Mouse (Mus musculus) gastrocnemius, postnatal 25 days (tissue): Measurements from ENCODE around the gene Olfr599. TPM values are rescaled to one million over a fixed set of nuclear protein-coding genes. Genes with fewer than 3 reads are reported as not detected.
"Not testable (repeated sequence)": the region's sequence is repeated elsewhere in the genome, so short reads cannot be mapped to it uniquely, and the experiment has no call there.

Experiments
- DNase-seq: peaks from one replicate; pipeline ENCODE4 v3.0.0; 2022
- long read RNA-seq, 2 experiments: library from polyadenylated mRNA; stranded (forward); transcript quantifications; one replicate each; pipeline ENCODE4 v2.0.0; 2021
- total RNA-seq, 2 experiments: library from RNA; stranded (reverse); gene quantifications; 1 replicate in 1 of 2; 2 replicates in 1 of 2; pipeline ENCODE4 v1.2.3; 2021

Gene Olfr599
- not detected for total RNA-seq
- long read RNA-seq, experiment 1: 0 reads
- long read RNA-seq, experiment 2: 0 reads

DNA sequence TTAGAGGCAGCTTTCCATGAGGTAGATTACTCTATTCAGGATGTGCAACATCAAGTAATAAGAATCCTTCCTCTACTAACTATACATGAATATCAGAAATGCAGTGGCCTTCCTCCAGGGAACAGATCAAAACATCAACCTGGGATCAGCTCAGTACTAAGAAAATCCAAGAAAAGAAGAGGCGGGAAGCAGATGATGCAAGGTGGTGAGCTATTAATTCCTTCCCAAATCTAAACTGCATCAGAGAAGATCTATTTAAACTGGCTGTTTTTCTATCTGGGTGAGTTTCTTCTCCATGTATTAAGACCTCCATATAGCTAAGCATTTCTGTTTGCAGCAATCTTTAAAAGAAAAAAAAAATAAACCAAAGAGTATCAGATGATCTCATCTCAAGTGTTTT is at the start of gene Olfr599:
Gene Olfr599, plus strand, starts transcription at position 301 of the 400 bp plus-strand sequence.
- DNase-seq: no peak

DNA sequence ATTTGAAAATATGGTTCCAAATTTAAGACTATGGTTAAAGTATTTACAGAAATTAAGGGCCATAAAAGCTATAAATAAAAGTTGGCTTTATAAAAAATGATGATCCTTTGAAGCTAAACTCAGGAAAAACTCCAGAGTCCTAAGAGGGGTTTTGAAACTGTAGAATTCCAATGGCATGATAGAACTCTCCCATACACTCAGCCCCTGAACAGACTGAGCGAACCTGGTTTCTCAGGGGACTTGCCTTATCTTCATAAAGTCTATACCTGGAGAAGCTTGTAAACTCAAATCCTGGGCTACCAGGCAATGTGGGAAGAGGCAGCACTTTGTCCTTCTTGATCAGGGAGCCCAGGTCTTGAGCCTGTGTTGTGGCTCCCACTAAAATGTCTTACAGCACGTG is 30.4 kb upstream of the Olfr599 start, which contains the start of gene Olfr596:
Gene Olfr596, plus strand, starts transcription at position 301 of the 400 bp plus-strand sequence.
- DNase-seq: not testable (repeated sequence)

DNA sequence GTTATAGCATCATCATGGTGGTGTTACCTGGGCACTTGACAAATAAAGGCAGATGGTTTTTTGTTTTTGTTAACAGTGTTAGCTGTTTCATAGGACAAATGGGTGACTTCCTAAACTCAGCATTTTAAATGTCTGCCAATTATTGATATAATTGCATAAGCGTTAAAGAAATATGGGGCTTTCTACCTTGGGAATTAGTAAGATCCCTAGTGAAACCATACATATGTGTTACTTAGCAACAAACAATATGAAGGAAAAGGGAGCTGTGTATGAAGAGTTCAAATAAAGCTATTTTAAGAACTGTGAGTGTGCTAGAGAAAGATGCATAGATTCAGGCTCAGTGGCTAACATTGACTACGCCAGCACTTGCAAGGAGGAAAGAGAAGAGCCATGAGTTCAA is 19.7 kb upstream of the Olfr599 start, which contains the start of gene Olfr597:
Gene Olfr597, plus strand, starts transcription at position 301 of the 400 bp plus-strand sequence.
- DNase-seq: not testable (repeated sequence)

DNA sequence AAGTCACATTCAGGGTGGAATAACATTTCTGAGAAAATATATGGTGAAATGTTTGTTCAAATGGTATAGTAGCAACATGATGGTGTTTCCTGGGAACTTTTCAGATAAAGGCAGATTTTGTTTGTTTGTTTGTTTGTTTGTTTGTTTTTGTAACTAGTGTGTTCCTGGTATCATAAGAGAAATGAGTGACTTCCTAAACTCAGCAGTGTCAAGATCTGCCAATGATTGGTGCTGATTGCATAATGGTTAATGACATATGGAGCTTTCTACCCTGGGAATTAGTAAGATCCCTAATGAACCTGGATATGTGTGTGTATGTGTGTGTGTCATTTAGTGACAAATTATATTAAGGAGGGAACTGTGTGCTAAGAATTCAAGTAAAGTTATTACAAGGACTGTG is 12.4 kb upstream of the Olfr599 start, which contains the start of gene Olfr598:
Gene Olfr598, plus strand, starts transcription at position 301 of the 400 bp plus-strand sequence.
- DNase-seq: no peak

DNA sequence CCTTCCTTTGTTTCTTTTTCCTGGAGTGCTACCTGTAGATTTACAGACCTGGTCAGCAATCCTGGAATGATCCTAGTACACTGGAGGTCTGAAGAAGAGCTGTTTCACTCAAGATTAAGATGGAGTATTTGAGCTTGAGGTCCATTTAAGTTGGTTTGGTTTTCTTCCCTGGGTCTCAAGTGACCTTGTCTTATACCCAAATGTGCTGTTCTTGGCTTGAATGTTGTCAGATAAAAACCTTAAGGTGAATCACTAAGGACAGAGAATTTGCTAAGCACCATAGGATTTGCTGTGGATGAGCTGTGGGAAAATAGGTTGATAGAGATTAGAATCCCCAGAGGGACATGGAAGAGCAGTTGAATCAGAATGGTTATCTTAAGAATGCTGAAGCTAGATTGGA is 13.9 kb downstream of the Olfr599 start, which contains the start of gene Olfr600:
Gene Olfr600, minus strand, starts transcription at position 101 of the 400 bp plus-strand sequence.
- no peak for DNase-seq

DNA sequence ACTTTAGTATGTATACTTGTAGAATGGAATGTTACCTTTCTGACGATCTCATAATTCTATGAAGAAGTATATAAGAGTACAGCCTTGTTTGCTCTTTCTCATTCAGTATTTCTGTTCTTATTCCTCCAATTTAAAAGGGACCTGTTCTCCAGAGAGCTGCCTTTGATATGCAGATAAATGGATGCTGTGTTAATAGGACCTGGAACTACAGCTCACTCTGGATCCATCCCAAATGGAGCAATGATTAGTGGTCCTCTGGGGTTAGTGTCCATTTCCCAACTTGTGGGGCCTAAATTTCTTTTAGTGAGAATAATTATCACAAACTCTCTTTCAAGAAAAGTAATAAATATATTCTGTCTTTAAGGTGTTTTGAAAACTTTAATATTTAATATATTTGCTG is 26.8 kb downstream of the Olfr599 start, which contains the start of gene Olfr601:
Gene Olfr601, minus strand, starts transcription at position 101 of the 400 bp plus-strand sequence.
- no peak for DNase-seq

DNA sequence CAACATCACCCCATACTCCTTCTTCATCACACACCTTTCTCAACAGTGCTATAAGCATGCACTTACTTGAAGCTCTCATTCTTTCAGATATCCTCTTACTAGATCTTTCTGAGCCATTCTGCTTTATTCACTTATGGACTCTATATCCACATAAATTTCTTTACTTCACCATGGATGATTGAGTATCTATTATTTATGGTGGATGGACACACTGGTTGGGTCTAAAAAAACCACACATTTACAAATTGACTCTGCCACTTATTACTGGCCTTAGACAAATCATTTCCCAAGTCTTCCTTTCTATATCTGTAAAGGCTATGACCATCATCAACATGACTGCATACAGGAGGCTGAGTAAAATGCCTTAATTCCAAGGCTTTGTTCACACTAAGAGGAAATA is 50.4 kb downstream of the Olfr599 start, which contains the start of gene Olfr603:
Gene Olfr603, minus strand, starts transcription at position 101 of the 400 bp plus-strand sequence.
- no peak for DNase-seq

Other genes starting within 250 kb of the Olfr599 start
- gene Olfr585, start 238.2 kb upstream of the Olfr599 start, total RNA-seq: not detected
- gene Olfr586, start 210.3 kb upstream of the Olfr599 start, total RNA-seq: not detected
- gene Olfr588-ps1, start 195.0 kb upstream of the Olfr599 start, total RNA-seq: not detected
- gene Olfr589, start 179.6 kb upstream of the Olfr599 start, total RNA-seq: not detected
- gene Olfr591, start 157.6 kb upstream of the Olfr599 start, total RNA-seq: not detected
- gene Olfr592, start 151.1 kb upstream of the Olfr599 start, total RNA-seq: not detected
- gene Olfr593, start 124.1 kb upstream of the Olfr599 start, total RNA-seq: not detected
- not detected for gene Olfr594, start 118.9 kb upstream of the Olfr599 start, total RNA-seq
- gene Usp17ld, start 83.4 kb upstream of the Olfr599 start, total RNA-seq: not detected
- not detected for gene Olfr596, start 30.3 kb upstream of the Olfr599 start, total RNA-seq
- gene Olfr597, start 19.6 kb upstream of the Olfr599 start, total RNA-seq: not detected
- gene Olfr598, start 12.3 kb upstream of the Olfr599 start, total RNA-seq: not detected
- gene Olfr600, start 13.8 kb downstream of the Olfr599 start, total RNA-seq: not detected
- gene Olfr601, start 26.7 kb downstream of the Olfr599 start, total RNA-seq: not detected
- not detected for gene Olfr603, start 50.3 kb downstream of the Olfr599 start, total RNA-seq
- gene Usp17lc, start 79.2 kb downstream of the Olfr599 start, total RNA-seq: not detected
- gene Olfr605, start 109.5 kb downstream of the Olfr599 start, total RNA-seq: not detected
- not detected for gene Olfr606, start 113.1 kb downstream of the Olfr599 start, total RNA-seq
- gene Olfr607, start 128.2 kb downstream of the Olfr599 start, total RNA-seq: not detected
- not detected for gene Olfr608, start 134.0 kb downstream of the Olfr599 start, total RNA-seq
- gene Olfr609, start 162.1 kb downstream of the Olfr599 start, total RNA-seq: not detected
- gene Olfr610, start 176.2 kb downstream of the Olfr599 start, total RNA-seq: not detected
- gene Olfr611, start 184.9 kb downstream of the Olfr599 start, total RNA-seq: not detected
- gene Olfr612, start 206.8 kb downstream of the Olfr599 start, total RNA-seq: not detected
- not detected for gene Olfr613, start 212.2 kb downstream of the Olfr599 start, total RNA-seq
- not detected for gene Olfr615, start 220.2 kb downstream of the Olfr599 start, total RNA-seq
- gene Olfr616, start 233.2 kb downstream of the Olfr599 start, total RNA-seq: not detected
- gene Olfr617, start 237.1 kb downstream of the Olfr599 start, total RNA-seq: not detected